Mouse (Mus musculus) urinary bladder, adult 2 months (tissue): ENCODE measurements around the gene Gna14. TPM values are rescaled to one million over a fixed set of nuclear protein-coding genes. Genes with fewer than 3 reads are reported as not detected.

Experiments used
- DNase-seq: peaks from one replicate; pipeline ENCODE4 v3.0.0; 2022; ENCODE audit warnings: low spot score
- polyA plus RNA-seq: library from polyadenylated mRNA; depleted of rRNA; stranded (reverse); fragments of >200 nt; gene quantifications from 2 replicates; pipeline ENCODE4 v1.2.3, GENCODE M21; 2012

Gene Gna14
- polyA plus RNA-seq, 1 experiment: 3.7 TPM

GRCm38 (mm10) chr19:16593256-16593974, 157.9 kb downstream of the Gna14 start:
- no peak for DNase-seq

GRCm38 (mm10) chr19:16593975-16594317, 158.4 kb downstream of the Gna14 start:
- no peak for DNase-seq

- no peak for DNase-seq
These were observed 161.7 kb downstream of the Gna14 start for GRCm38 (mm10) chr19:16597216-16597615.

- DNase-seq: no peak
These were observed 163.2 kb downstream of the Gna14 start for GRCm38 (mm10) chr19:16598653-16599297.

- no peak for DNase-seq
These were observed 163.9 kb downstream of the Gna14 start for GRCm38 (mm10) chr19:16599298-16599970.

GRCm38 (mm10) chr19:16602026-16602425, 166.5 kb downstream of the Gna14 start:
- DNase-seq: no peak

- no peak for DNase-seq
These were observed 172.1 kb downstream of the Gna14 start for GRCm38 (mm10) chr19:16607634-16608033.

- no peak for DNase-seq
These were observed 187.6 kb downstream of the Gna14 start for GRCm38 (mm10) chr19:16623154-16623553.

GRCm38 (mm10) chr19:16624994-16625393, 189.4 kb downstream of the Gna14 start:
- no peak for DNase-seq

- DNase-seq: no peak
These were observed 190.2 kb downstream of the Gna14 start for GRCm38 (mm10) chr19:16625610-16626395.
